Mouse (Mus musculus) limb, embryonic 13.5 days (tissue): Measurements from ENCODE around the gene Ccdc159. TPM values are rescaled to one million over a fixed set of nuclear protein-coding genes. Genes with fewer than 3 reads are reported as not detected.
A peak's percentile ranks its signal among the peaks of the same experiment; 100 is the strongest.

Experiments used
- ATAC-seq: fragments of 200-750 bp; cut with Nextera tagmentation; 2 replicates; pipeline ENCODE4 v1.8.0; 2017; ENCODE audit warnings: low read depth, moderate number of reproducible peaks, moderate TSS enrichment; ENCODE audit not compliant: low FRiP score
- H3K27ac ChIP-seq: fragments of 300-500 bp; sonication (generic); 2 replicates; pipeline ENCODE4 v1.5.1; 2015; ENCODE audit warnings: inconsistent platforms, mild to moderate bottlenecking, moderate library complexity
- H3K27me3 ChIP-seq: fragments of 300-500 bp; sonication (generic); 2 replicates; pipeline ENCODE4 v1.6.1; 2015; ENCODE audit warnings: mild to moderate bottlenecking, inconsistent platforms
- H3K36me3 ChIP-seq: fragments of 300-500 bp; sonication (generic); 2 replicates; pipeline ENCODE4 v1.6.1; 2015; ENCODE audit warnings: inconsistent platforms, mild to moderate bottlenecking, moderate library complexity
- H3K4me1 ChIP-seq: fragments of 300-500 bp; sonication (generic); 2 replicates; pipeline ENCODE4 v1.6.1; 2015; ENCODE audit warnings: inconsistent platforms
- H3K4me2 ChIP-seq: fragments of 300-500 bp; sonication (generic); replicated peaks from 2 replicates; pipeline ENCODE4 v1.6.1; 2015; ENCODE audit warnings: inconsistent platforms, mild to moderate bottlenecking, moderate library complexity
- H3K4me3 ChIP-seq: fragments of 300-500 bp; sonication (generic); 2 replicates; pipeline ENCODE4 v1.5.1; 2015; ENCODE audit warnings: moderate library complexity, mild to moderate bottlenecking, inconsistent platforms
- H3K9ac ChIP-seq: fragments of 300-500 bp; sonication (generic); 2 replicates; pipeline ENCODE4 v1.6.1; 2015; ENCODE audit warnings: mild to moderate bottlenecking, inconsistent platforms
- H3K9me3 ChIP-seq: fragments of 300-500 bp; sonication (generic); 2 replicates; pipeline ENCODE4 v1.6.1; 2016; ENCODE audit warnings: inconsistent platforms
- WGBS: fragments of 180-500 bp; shearing (Covaris S2); methylation state at CpG from one replicate; pipeline ENCODE4 v1.1.7; 2015; 5-methylcytosine and 5-hydroxymethylcytosine counted together
- polyA plus RNA-seq: library from polyadenylated mRNA; unstranded; fragments of >200 nt; fragmentation: Nextera tagmentation; extraction: Ambion mirVana; gene quantifications from 2 replicates; pipeline ENCODE4 v1.2.1, GENCODE M21; 2015

Gene Ccdc159
- polyA plus RNA-seq, 1 experiment from 2014 or later: 5.1 TPM

GRCm38 (mm10) chr9:21936692-21937570 lies 9.7 kb downstream of the Ccdc159 start, which contains the start of gene Plppr2:
Plppr2 (plus strand) TSS chr9:21937033.
- H3K4me2 ChIP-seq: peak within 1 kb of the TSS; percentile 75
- H3K27me3 ChIP-seq: peaks cover 3% of the 10 kb centered on the region; the same call in 1 of the 2 replicates
- ATAC-seq: peak; percentile 97
- peaks cover 11% of the 10 kb centered on the region for H3K4me1 ChIP-seq
- H3K9me3 ChIP-seq: no peaks in the 10 kb centered on the region
- peak within 1 kb of the TSS; percentile 61 for H3K4me3 ChIP-seq
- H3K27ac ChIP-seq: peak within 1 kb of the TSS; percentile 70; the same call in 1 of the 2 replicates
- H3K9ac ChIP-seq: peak within 1 kb of the TSS; percentile 72
- H3K36me3 ChIP-seq: peaks cover 7% of the 10 kb centered on the region; the same call in 1 of the 2 replicates
- WGBS: 2% methylated on average over 41 of the region's 43 CpGs

- Histone ChIP-seq H3K4me2 (peak overlapping the region; percentile 75), H3K27me3 (peaks cover 3% of the 10 kb centered on the region; the same call in 1 of the 2 replicates), H3K9me3 (no peaks in the 10 kb centered on the region), H3K9ac (no peak overlapping the region), H3K4me3 (peak overlapping the region; percentile 61), H3K27ac (no peak overlapping the region), H3K4me1 (peaks cover 11% of the 10 kb centered on the region), H3K36me3 (peaks cover 7% of the 10 kb centered on the region; the same call in 1 of the 2 replicates)
- ATAC-seq: no peak
- whole genome bisulfite sequencing: 84% methylated on average over 4 of the region's 4 CpGs
Observed at GRCm38 (mm10) chr9:21937711-21938175, 10.5 kb downstream of the Ccdc159 start.

GRCm38 (mm10) chr9:21938234-21938855 lies 11.1 kb downstream of the Ccdc159 start:
- no peak overlapping the region for H3K9ac ChIP-seq
- peaks cover 11% of the 10 kb centered on the region for H3K4me1 ChIP-seq
- ATAC-seq: no peak
- H3K27me3 ChIP-seq: peaks cover 6% of the 10 kb centered on the region
- no peak overlapping the region for H3K4me2 ChIP-seq
- H3K9me3 ChIP-seq: no peaks in the 10 kb centered on the region
- no peak overlapping the region for H3K27ac ChIP-seq
- WGBS: 83% methylated on average over 4 of the region's 4 CpGs
- H3K36me3 ChIP-seq: peaks cover 7% of the 10 kb centered on the region; the same call in 1 of the 2 replicates
- no peak overlapping the region for H3K4me3 ChIP-seq

DNA sequence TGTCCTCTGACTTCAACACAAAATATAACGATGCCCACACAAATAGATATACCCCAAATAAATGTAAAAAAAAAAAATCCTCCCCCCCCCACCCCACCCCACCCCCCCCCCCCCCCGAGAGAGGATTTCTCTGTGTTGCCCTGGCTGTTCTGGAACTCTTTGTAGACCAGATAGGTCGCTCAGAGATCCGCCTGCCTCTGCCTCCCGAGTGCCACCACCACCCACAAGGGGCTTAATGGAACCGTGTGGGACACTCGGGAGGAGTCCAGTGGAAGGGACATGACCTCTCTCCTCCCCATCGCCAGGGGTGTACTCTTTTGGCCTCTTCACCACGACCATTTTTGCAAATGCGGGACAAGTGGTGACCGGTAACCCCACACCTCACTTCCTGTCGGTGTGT lies 15.8 kb downstream of the Ccdc159 start:
- H3K36me3 ChIP-seq: peaks cover 7% of the 10 kb centered on the region; the same call in 1 of the 2 replicates
- H3K4me1 ChIP-seq: peaks cover 4% of the 10 kb centered on the region
- WGBS: 74% methylated on average over 12 of the region's 12 CpGs
- H3K4me2 ChIP-seq: no peak overlapping the region
- H3K27me3 ChIP-seq: peaks cover 37% of the 10 kb centered on the region
- ATAC-seq: no peak
- H3K27ac ChIP-seq: no peak overlapping the region
- no peak overlapping the region for H3K4me3 ChIP-seq
- H3K9ac ChIP-seq: no peak overlapping the region
- H3K9me3 ChIP-seq: no peaks in the 10 kb centered on the region

- 49% methylated on average over 12 of the region's 12 CpGs for WGBS
- Histone ChIP-seq H3K27me3 (peaks cover 43% of the 10 kb centered on the region), H3K4me2 (no peak overlapping the region), H3K27ac (no peak overlapping the region), H3K36me3 (peaks cover 7% of the 10 kb centered on the region; the same call in 1 of the 2 replicates), H3K9ac (no peak overlapping the region), H3K4me1 (peaks cover 4% of the 10 kb centered on the region), H3K4me3 (no peak overlapping the region), H3K9me3 (no peaks in the 10 kb centered on the region)
- no peak for ATAC-seq
Observed at GRCm38 (mm10) chr9:21943638-21944037, 16.4 kb downstream of the Ccdc159 start.

DNA sequence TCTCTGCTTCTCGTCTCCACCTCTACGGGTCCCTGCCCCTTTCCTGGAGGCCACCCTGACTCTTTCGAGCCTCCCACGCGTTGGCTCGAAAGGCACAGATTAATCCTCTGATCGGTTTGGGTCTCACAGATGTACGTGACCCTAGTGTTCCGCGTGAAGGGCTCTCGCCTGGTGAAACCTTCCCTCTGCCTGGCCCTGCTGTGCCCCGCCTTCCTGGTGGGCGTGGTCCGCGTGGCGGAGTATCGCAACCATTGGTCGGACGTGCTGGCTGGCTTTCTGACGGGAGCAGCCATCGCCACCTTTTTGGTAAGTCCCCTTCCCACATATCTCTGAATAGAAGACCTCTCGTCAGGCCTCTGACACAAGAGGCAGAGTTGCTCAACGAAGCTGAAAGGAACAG lies 17.0 kb downstream of the Ccdc159 start:
- WGBS: 12% methylated on average over 23 of the region's 23 CpGs
- Histone ChIP-seq H3K27me3 (peaks cover 46% of the 10 kb centered on the region), H3K9me3 (no peaks in the 10 kb centered on the region), H3K9ac (no peak overlapping the region), H3K36me3 (peaks cover 7% of the 10 kb centered on the region; the same call in 1 of the 2 replicates), H3K4me3 (no peak overlapping the region), H3K4me2 (0 out of 2 replicates have a peak overlapping the region, but pooled peaks have one; percentile 5), H3K27ac (no peak overlapping the region), H3K4me1 (peaks cover 4% of the 10 kb centered on the region)
- ATAC-seq: no peak

- H3K9ac ChIP-seq: no peak overlapping the region
- WGBS: 4% methylated on average over 26 of the region's 28 CpGs
- no peak for ATAC-seq
- no peak overlapping the region for H3K4me3 ChIP-seq
- peak overlapping the region; percentile 27; the same call in 1 of the 2 replicates for H3K4me2 ChIP-seq
- H3K4me1 ChIP-seq: peaks cover 4% of the 10 kb centered on the region
- no peak overlapping the region for H3K27ac ChIP-seq
- H3K9me3 ChIP-seq: no peaks in the 10 kb centered on the region
- peaks cover 46% of the 10 kb centered on the region for H3K27me3 ChIP-seq
- no peaks in the 10 kb centered on the region for H3K36me3 ChIP-seq
Observed at GRCm38 (mm10) chr9:21947540-21948130, 20.4 kb downstream of the Ccdc159 start.

GRCm38 (mm10) chr9:21948146-21948545 lies 20.9 kb downstream of the Ccdc159 start:
- no peak for ATAC-seq
- WGBS: 55% methylated on average over 8 of the region's 8 CpGs
- Histone ChIP-seq H3K4me1 (peaks cover 4% of the 10 kb centered on the region), H3K27me3 (peaks cover 45% of the 10 kb centered on the region), H3K9ac (no peak overlapping the region), H3K4me3 (no peak overlapping the region), H3K27ac (no peak overlapping the region), H3K4me2 (no peak overlapping the region), H3K36me3 (no peaks in the 10 kb centered on the region), H3K9me3 (no peaks in the 10 kb centered on the region)

GRCm38 (mm10) chr9:21948790-21949189 lies 21.5 kb downstream of the Ccdc159 start:
- no peak for ATAC-seq
- Histone ChIP-seq H3K4me3 (no peak overlapping the region), H3K27ac (no peak overlapping the region), H3K36me3 (no peaks in the 10 kb centered on the region), H3K9ac (no peak overlapping the region), H3K4me1 (peaks cover 4% of the 10 kb centered on the region), H3K27me3 (peaks cover 39% of the 10 kb centered on the region), H3K4me2 (no peak overlapping the region), H3K9me3 (no peaks in the 10 kb centered on the region)
- 66% methylated on average over 6 of the region's 6 CpGs for WGBS

DNA sequence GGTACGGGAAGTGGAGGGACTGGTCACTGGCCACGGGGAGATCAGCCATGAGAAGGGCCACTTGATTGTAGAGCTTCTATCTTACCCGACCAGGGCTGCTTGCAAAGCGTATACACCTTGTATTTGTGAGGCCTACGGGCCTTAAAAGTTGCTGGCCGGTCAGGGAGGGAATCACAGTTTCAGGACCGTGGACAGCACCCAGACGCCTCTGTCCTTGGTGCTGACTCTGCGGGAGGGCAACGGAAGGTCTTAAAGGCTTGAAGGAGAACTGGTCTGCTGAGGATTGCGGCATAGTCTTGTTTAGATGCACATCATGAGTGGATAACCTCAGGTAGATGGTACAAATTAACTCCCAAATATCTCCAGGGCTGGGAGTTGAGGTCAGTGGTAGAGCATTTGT lies 23.1 kb downstream of the Ccdc159 start:
- WGBS: 19% methylated on average over 11 of the region's 11 CpGs
- no peaks in the 10 kb centered on the region for H3K9me3 ChIP-seq
- peaks cover 33% of the 10 kb centered on the region for H3K27me3 ChIP-seq
- H3K36me3 ChIP-seq: no peaks in the 10 kb centered on the region
- no peak for ATAC-seq
- H3K27ac ChIP-seq: no peak overlapping the region
- H3K9ac ChIP-seq: no peak overlapping the region
- H3K4me3 ChIP-seq: no peak overlapping the region
- H3K4me1 ChIP-seq: peaks cover 4% of the 10 kb centered on the region
- H3K4me2 ChIP-seq: no peak overlapping the region

- no peak for ATAC-seq
- H3K4me1 ChIP-seq: peaks cover 11% of the 10 kb centered on the region
- H3K4me3 ChIP-seq: no peak overlapping the region
- H3K9ac ChIP-seq: no peak overlapping the region
- peaks cover 20% of the 10 kb centered on the region for H3K27me3 ChIP-seq
- H3K36me3 ChIP-seq: no peaks in the 10 kb centered on the region
- no peaks in the 10 kb centered on the region for H3K9me3 ChIP-seq
- 74% methylated on average over 3 of the region's 3 CpGs for WGBS
- no peak overlapping the region for H3K4me2 ChIP-seq
- H3K27ac ChIP-seq: no peak overlapping the region
Observed at GRCm38 (mm10) chr9:21951977-21952376, 24.7 kb downstream of the Ccdc159 start.

DNA sequence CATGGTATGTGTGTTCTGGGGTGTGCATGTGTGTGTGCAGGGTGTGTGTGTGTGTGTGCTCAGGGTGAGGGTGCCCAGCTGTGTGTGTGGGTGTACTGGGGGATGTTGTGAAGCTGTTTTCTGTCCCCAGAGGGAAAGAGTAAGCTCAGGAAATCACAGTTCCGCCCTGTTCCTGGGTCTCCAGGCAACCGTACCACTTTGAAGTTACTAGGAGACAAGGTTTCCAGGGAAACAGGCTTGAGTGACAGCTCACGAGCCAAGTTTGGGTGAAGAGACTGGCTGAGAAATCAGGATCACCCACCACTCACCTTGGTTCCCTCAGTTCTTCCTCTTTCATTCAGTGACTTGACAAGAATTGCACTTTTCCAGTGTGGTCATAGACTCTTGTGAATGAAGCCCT lies 26.3 kb downstream of the Ccdc159 start:
- Histone ChIP-seq H3K4me1 (peaks cover 7% of the 10 kb centered on the region), H3K27ac (no peak overlapping the region), H3K36me3 (peaks cover 5% of the 10 kb centered on the region; the same call in 1 of the 2 replicates), H3K27me3 (peaks cover 4% of the 10 kb centered on the region), H3K9ac (no peak overlapping the region), H3K9me3 (no peaks in the 10 kb centered on the region), H3K4me2 (no peak overlapping the region), H3K4me3 (no peak overlapping the region)
- ATAC-seq: no peak
- 9% methylated on average over 3 of the region's 3 CpGs for WGBS
